Mouse (Mus musculus): ENCODE measurements at regions not wholly inside any gene's neighbourhood (a gene's known extent, or its start where the extent isn't known, plus 50 kb on each side); places are given as distances from the start of the nearest gene placed in this dataset.

GRCm38 (mm10) chr13:103683169-103683568 lies 91.2 kb downstream of the Srek1 start:
- Histone ChIP-seq H3K27ac (ENCODE audit: control insufficient read depth, low read depth, low read length) (no peak overlapping the region), H3K4me3 (ENCODE audit: control insufficient read depth in 1 of 2, insufficient read depth in 1 of 2, low read depth in 2 of 2, low read length in 2 of 2) (no peak overlapping the region), H3K79me2 (ENCODE audit: control insufficient read depth, insufficient read depth, low read length, poor library complexity) (no peaks in the 10 kb centered on the region), H3K27me3 (ENCODE audit: control insufficient read depth in 1 of 2, insufficient read depth in 2 of 2, low read length in 2 of 2) (peaks cover 0 to 5% of the 10 kb centered on the region in 2 experiments; a peak in 2 of 4 replicates), H3K9me3 (replicated peaks; ENCODE audit: insufficient read depth, low read length) (no peaks in the 10 kb centered on the region), H3K36me3 (ENCODE audit: control insufficient read depth in 1 of 2, insufficient read depth in 2 of 2, low read length in 2 of 2) (no peaks in the 10 kb centered on the region), H3K4me1 (ENCODE audit: control insufficient read depth in 1 of 2, insufficient read depth in 2 of 2, low read length in 2 of 2) (no peaks in the 10 kb centered on the region), H3K9ac (ENCODE audit: control insufficient read depth, low read depth, low read length, poor library complexity, severe bottlenecking) (no peak overlapping the region)
- no peak for DNase-seq (ENCODE audit: low read depth, low spot score)
- no peak for TF ChIP-seq NELFE (IDR thresholded peaks at IDR 0.05; ENCODE audit: low read depth, low read length)
- TF ChIP-seq ZMIZ1 (IDR thresholded peaks at IDR 0.05; ENCODE audit: low read depth, low read length) = no peak
- TF ChIP-seq ZNF384 (IDR thresholded peaks at IDR 0.05; ENCODE audit: low read depth, low read length) = no peak
- no peak for TF ChIP-seq E2F4 (IDR thresholded peaks at IDR 0.05; ENCODE audit: borderline replicate concordance, low read depth, low read length)
- no peak for TF ChIP-seq HCFC1 (IDR thresholded peaks at IDR 0.05; ENCODE audit: low read depth, low read length)
- no peak for TF ChIP-seq ETS1 (IDR thresholded peaks at IDR 0.05; ENCODE audit: low read depth, low read length)
- TF ChIP-seq KAT2A (conservative IDR thresholded peaks at IDR 0.05; ENCODE audit: low read depth, low read length) = no peak
- no peak for TF ChIP-seq GATA1 (IDR thresholded peaks at IDR 0.05; ENCODE audit: low read depth, low read length)
- TF ChIP-seq CHD1 (IDR thresholded peaks at IDR 0.05; ENCODE audit: low read depth, low read length) = no peak

GRCm38 (mm10) chr13:103680740-103681139 lies 93.7 kb downstream of the Srek1 start:
- no peaks in the 10 kb centered on the region for H3K9me3 ChIP-seq (replicated peaks; ENCODE audit: insufficient read depth, low read length)
- H3K4me3 ChIP-seq (ENCODE audit: control insufficient read depth in 1 of 2, insufficient read depth in 1 of 2, low read depth in 2 of 2, low read length in 2 of 2) = no peak overlapping the region
- no peaks in the 10 kb centered on the region for H3K4me1 ChIP-seq (ENCODE audit: control insufficient read depth in 1 of 2, insufficient read depth in 2 of 2, low read length in 2 of 2)
- no peak overlapping the region for H3K9ac ChIP-seq (ENCODE audit: control insufficient read depth, low read depth, low read length, poor library complexity, severe bottlenecking)
- H3K27ac ChIP-seq (ENCODE audit: control insufficient read depth, low read depth, low read length) = no peak overlapping the region
- no peak for TF ChIP-seq POLR2A (IDR thresholded peaks at IDR 0.05; ENCODE audit: control insufficient read depth in 1 of 2, insufficient read depth in 1 of 2, low read depth in 1 of 2, low read length in 2 of 2, poor library complexity in 1 of 2)
- no peaks in the 10 kb centered on the region for H3K79me2 ChIP-seq (ENCODE audit: control insufficient read depth, insufficient read depth, low read length, poor library complexity)
- no peaks in the 10 kb centered on the region for H3K36me3 ChIP-seq (ENCODE audit: control insufficient read depth in 1 of 2, insufficient read depth in 2 of 2, low read length in 2 of 2)
- peaks cover 0 to 7% of the 10 kb centered on the region in 2 experiments; a peak in 2 of 4 replicates for H3K27me3 ChIP-seq (ENCODE audit: control insufficient read depth in 1 of 2, insufficient read depth in 2 of 2, low read length in 2 of 2)
- DNase-seq (ENCODE audit: low read depth, low spot score) = no peak

- Histone ChIP-seq H3K4me3 (ENCODE audit: control insufficient read depth in 1 of 2, insufficient read depth in 1 of 2, low read depth in 2 of 2, low read length in 2 of 2) (no peak overlapping the region), H3K27ac (ENCODE audit: control insufficient read depth, low read depth, low read length) (no peak overlapping the region), H3K27me3 (ENCODE audit: control insufficient read depth in 1 of 2, insufficient read depth in 2 of 2, low read length in 2 of 2) (peaks cover 0 to 7% of the 10 kb centered on the region in 2 experiments; a peak in 2 of 4 replicates), H3K79me2 (ENCODE audit: control insufficient read depth, insufficient read depth, low read length, poor library complexity) (no peaks in the 10 kb centered on the region), H3K9ac (ENCODE audit: control insufficient read depth, low read depth, low read length, poor library complexity, severe bottlenecking) (no peak overlapping the region), H3K4me1 (ENCODE audit: control insufficient read depth in 1 of 2, insufficient read depth in 2 of 2, low read length in 2 of 2) (no peaks in the 10 kb centered on the region), H3K36me3 (ENCODE audit: control insufficient read depth in 1 of 2, insufficient read depth in 2 of 2, low read length in 2 of 2) (no peaks in the 10 kb centered on the region), H3K9me3 (replicated peaks; ENCODE audit: insufficient read depth, low read length) (no peaks in the 10 kb centered on the region)
- no peak for DNase-seq (ENCODE audit: low read depth, low spot score)
- TF ChIP-seq USF2 (IDR thresholded peaks at IDR 0.05; ENCODE audit: borderline replicate concordance in 1 of 2, insufficient read depth in 1 of 2, low read depth in 1 of 2, low read length in 2 of 2) (0 out of 4 replicates have a peak, but pooled peaks of 1 of the 2 experiments have one; percentile 7), CHD1 (IDR thresholded peaks at IDR 0.05; ENCODE audit: low read depth, low read length) (no peak), USF1 (IDR thresholded peaks at IDR 0.05; ENCODE audit: low read depth, low read length) (peak; percentile 38; the same call in 1 of the 2 replicates)
These were observed 94.4 kb downstream of the Srek1 start for GRCm38 (mm10) chr13:103680052-103680451.
